Mouse (Mus musculus) forebrain, postnatal 0 days (tissue): ENCODE data around the gene Prss36. TPM values are rescaled to one million over a fixed set of nuclear protein-coding genes. Genes with fewer than 3 reads are reported as not detected.

ENCODE experiments used
- ATAC-seq: fragments of 200-750 bp; cut with Nextera tagmentation; 2 replicates; pipeline ENCODE4 v1.8.0; 2017; ENCODE audit warnings: mild to moderate bottlenecking, moderate library complexity
- DNase-seq: peaks from one replicate; pipeline ENCODE4 v3.0.0-alpha.2; 2015
- H3K27ac ChIP-seq: fragments of 300-500 bp; sonication (generic); 2 replicates; pipeline ENCODE4 v1.5.1; 2014; ENCODE audit warnings: low read depth, mild to moderate bottlenecking, antibody characterized with exemption, low read length, moderate library complexity, mixed read lengths
- H3K27me3 ChIP-seq: fragments of 300-500 bp; sonication (generic); 2 replicates; pipeline ENCODE4 v1.6.1; 2014; ENCODE audit warnings: mild to moderate bottlenecking, low read length, mixed read lengths; ENCODE audit not compliant: insufficient read depth
- H3K36me3 ChIP-seq: fragments of 300-500 bp; sonication (generic); 2 replicates; pipeline ENCODE4 v1.6.1; 2014; ENCODE audit warnings: mild to moderate bottlenecking, moderate library complexity; ENCODE audit not compliant: insufficient read depth
- H3K4me1 ChIP-seq: fragments of 300-500 bp; sonication (generic); 2 replicates; pipeline ENCODE4 v1.6.1; 2014; ENCODE audit warnings: antibody characterized with exemption; ENCODE audit not compliant: insufficient read depth
- H3K4me2 ChIP-seq: fragments of 300-500 bp; sonication (generic); 2 replicates; pipeline ENCODE4 v1.6.1; 2014; ENCODE audit warnings: low read depth, mild to moderate bottlenecking, moderate library complexity
- H3K4me3 ChIP-seq: fragments of 300-500 bp; sonication (generic); 2 replicates; pipeline ENCODE4 v1.5.1; 2014; ENCODE audit warnings: low read depth, low read length, mixed read lengths
- H3K9ac ChIP-seq: fragments of 300-500 bp; sonication (generic); 2 replicates; pipeline ENCODE4 v1.6.1; 2014; ENCODE audit warnings: mild to moderate bottlenecking
- H3K9me3 ChIP-seq: fragments of 300-500 bp; sonication (generic); 2 replicates; pipeline ENCODE4 v1.6.1; 2016; ENCODE audit warnings: low read length
- CTCF ChIP-seq: sonication (generic); IDR thresholded peaks from 2 replicates; pipeline ENCODE4 v1.5.1; 2016; ENCODE audit warnings: antibody characterized with exemption, control low read depth, low read depth
- WGBS: fragments of 180-500 bp; shearing (Covaris S2); extraction: QIAGEN DNeasy Blood & Tissue Kit; methylation state at CpG from one replicate; pipeline ENCODE4 v1.1.7; 2014; 5-methylcytosine and 5-hydroxymethylcytosine counted together
- polyA plus RNA-seq: library from polyadenylated mRNA; unstranded; fragments of >200 nt; fragmentation: Nextera tagmentation; extraction: Ambion mirVana; gene quantifications from 2 replicates; pipeline ENCODE4 v1.2.1, GENCODE M21; 2015
- total RNA-seq: library from RNA; depleted of rRNA; stranded (reverse); fragments of >200 nt; gene quantifications from 2 replicates; pipeline ENCODE4 v1.2.3, GENCODE M21; 2014

Prss36 gene
- total and polyA plus RNA-seq, 2 experiments from 2014 or later, result 6.4 to 15.6 TPM

GRCm38 (mm10) chr7:127895442-127895841, 51.1 kb downstream of the Prss36 start, which contains the start of the genes Gm21974 and Vkorc1:
Gene Gm21974 (minus strand): TSS chr7:127895454.
Gene Vkorc1 (minus strand): TSS chr7:127895617.
- Histone ChIP-seq H3K27ac (peak within 1 kb of the TSS; percentile 80), H3K4me3 (peak within 1 kb of the TSS; percentile 61), H3K4me2 (peak within 1 kb of the TSS; percentile 71), H3K36me3 (peaks cover 15% of the 10 kb centered on the region; the same call in 1 of the 2 replicates), H3K9me3 (no peaks in the 10 kb centered on the region), H3K4me1 (peaks cover 6% of the 10 kb centered on the region; the same call in 1 of the 2 replicates), H3K9ac (peak within 1 kb of the TSS; percentile 67), H3K27me3 (no peaks in the 10 kb centered on the region)
- DNase-seq (peak; percentile 95), ATAC-seq (peak; percentile 99)
- TF ChIP-seq CTCF, result peak; percentile 57
- WGBS, result under 1% methylated on average over 26 of the region's 26 CpGs

GRCm38 (mm10) chr7:127894480-127894879, 52.0 kb downstream of the Prss36 start:
- Histone ChIP-seq H3K27me3 (no peaks in the 10 kb centered on the region), H3K9me3 (no peaks in the 10 kb centered on the region), H3K9ac (no peak overlapping the region), H3K4me1 (peaks cover 6% of the 10 kb centered on the region; the same call in 1 of the 2 replicates), H3K36me3 (peaks cover 17% of the 10 kb centered on the region), H3K4me3 (no peak overlapping the region), H3K4me2 (peak overlapping the region; percentile 71; the same call in 1 of the 2 replicates), H3K27ac (no peak overlapping the region)
- ATAC-seq (no peak), DNase-seq (no peak)
- 86% methylated on average over 5 of the region's 5 CpGs for WGBS
- no peak for TF ChIP-seq CTCF

GRCm38 (mm10) chr7:127890798-127891197, 55.7 kb downstream of the Prss36 start, which contains the start of gene Prss53:
Gene Prss53 (minus strand): TSS chr7:127890970.
- ATAC-seq (no peak), DNase-seq (no peak)
- 36% methylated on average over 4 of the region's 4 CpGs for WGBS
- Histone ChIP-seq H3K4me1 (peaks cover 5% of the 10 kb centered on the region; the same call in 1 of the 2 replicates), H3K36me3 (peaks cover 50% of the 10 kb centered on the region), H3K27ac (no peak within 1 kb of the TSS), H3K9me3 (no peaks in the 10 kb centered on the region), H3K4me2 (no peak within 1 kb of the TSS), H3K4me3 (no peak within 1 kb of the TSS), H3K9ac (no peak within 1 kb of the TSS), H3K27me3 (no peaks in the 10 kb centered on the region)
- TF ChIP-seq CTCF, result no peak

- no peak overlapping the region for H3K9ac ChIP-seq
- H3K4me1 ChIP-seq, result no peaks in the 10 kb centered on the region
- no peak for TF ChIP-seq CTCF
- no peaks in the 10 kb centered on the region for H3K9me3 ChIP-seq
- no peak for ATAC-seq
- WGBS, result 69% methylated on average over 3 of the region's 3 CpGs
- H3K4me2 ChIP-seq, result no peak overlapping the region
- H3K27ac ChIP-seq, result no peak overlapping the region
- H3K4me3 ChIP-seq, result no peak overlapping the region
- DNase-seq, result no peak
- no peaks in the 10 kb centered on the region for H3K27me3 ChIP-seq
- peaks cover 67% of the 10 kb centered on the region for H3K36me3 ChIP-seq
Measured at GRCm38 (mm10) chr7:127888821-127889220, 57.7 kb downstream of the Prss36 start.

- 82% methylated on average over 3 of the region's 3 CpGs for WGBS
- DNase-seq (no peak), ATAC-seq (no peak)
- H3K9ac ChIP-seq, result no peak overlapping the region
- H3K4me3 ChIP-seq, result no peak overlapping the region
- no peak overlapping the region for H3K27ac ChIP-seq
- no peaks in the 10 kb centered on the region for H3K27me3 ChIP-seq
- TF ChIP-seq CTCF, result no peak
- peaks cover 72% of the 10 kb centered on the region for H3K36me3 ChIP-seq
- H3K4me1 ChIP-seq, result no peaks in the 10 kb centered on the region
- no peak overlapping the region for H3K4me2 ChIP-seq
- H3K9me3 ChIP-seq, result no peaks in the 10 kb centered on the region
Measured at GRCm38 (mm10) chr7:127887781-127888180, 58.7 kb downstream of the Prss36 start.

GRCm38 (mm10) chr7:127887191-127887590, 59.3 kb downstream of the Prss36 start:
- no peaks in the 10 kb centered on the region for H3K9me3 ChIP-seq
- WGBS, result 86% methylated on average over 8 of the region's 8 CpGs
- ATAC-seq, result no peak

GRCm38 (mm10) chr7:127886551-127886950, 60.0 kb downstream of the Prss36 start:
- no peak overlapping the region for H3K4me3 ChIP-seq
- no peak overlapping the region for H3K9ac ChIP-seq
- ATAC-seq (no peak), DNase-seq (no peak)
- H3K9me3 ChIP-seq, result no peaks in the 10 kb centered on the region
- H3K4me1 ChIP-seq, result no peaks in the 10 kb centered on the region
- H3K4me2 ChIP-seq, result no peak overlapping the region
- peaks cover 80% of the 10 kb centered on the region for H3K36me3 ChIP-seq
- H3K27ac ChIP-seq, result no peak overlapping the region
- no peaks in the 10 kb centered on the region for H3K27me3 ChIP-seq
- no peak for TF ChIP-seq CTCF
- WGBS, result 93% methylated on average over 6 of the region's 6 CpGs

More at GRCm38 (mm10) chr7:127887191-127887590, 59.3 kb downstream of the Prss36 start:
- Histone ChIP-seq H3K4me3 (no peak overlapping the region), H3K4me1 (no peaks in the 10 kb centered on the region), H3K27ac (no peak overlapping the region), H3K9ac (no peak overlapping the region), H3K36me3 (peaks cover 74% of the 10 kb centered on the region), H3K4me2 (no peak overlapping the region), H3K27me3 (no peaks in the 10 kb centered on the region)
- no peak for DNase-seq
- no peak for TF ChIP-seq CTCF
